Mouse (Mus musculus) testis, adult 2 months (tissue): ENCODE data around the gene Preb.

Source experiments
- CTCF ChIP-seq: fragments of 200-500 bp; IDR thresholded peaks from 2 replicates; pipeline ENCODE4 v1.5.1; 2012; ENCODE audit warnings: low read depth, mild to moderate bottlenecking, inconsistent platforms, low read length, moderate library complexity; ENCODE audit not compliant: control insufficient read depth, insufficient read depth, insufficient replicate concordance
- POLR2A ChIP-seq: fragments of 200-500 bp; IDR thresholded peaks from 2 replicates; pipeline ENCODE4 v1.6.1; 2012; ENCODE audit warnings: low read depth, mild to moderate bottlenecking, inconsistent platforms, low read length, moderate library complexity; ENCODE audit not compliant: control insufficient read depth

- TF ChIP-seq CTCF: no peak
- TF ChIP-seq POLR2A: no peak
Observed at GRCm38 (mm10) chr5:30954556-30954955, 5.6 kb downstream of the Preb start.
